Mouse (Mus musculus): ENCODE data around the gene Cyp2c55. TPM values are rescaled to one million over a fixed set of nuclear protein-coding genes. Genes with fewer than 3 reads are reported as not detected.
A peak's percentile ranks its signal among the peaks of the same experiment; 100 is the strongest.

Cyp2c55 gene
- not detected in 2 replicates for polyA plus RNA-seq (2015; fragmentation: Nextera tagmentation; extraction: Ambion mirVana)

DNA sequence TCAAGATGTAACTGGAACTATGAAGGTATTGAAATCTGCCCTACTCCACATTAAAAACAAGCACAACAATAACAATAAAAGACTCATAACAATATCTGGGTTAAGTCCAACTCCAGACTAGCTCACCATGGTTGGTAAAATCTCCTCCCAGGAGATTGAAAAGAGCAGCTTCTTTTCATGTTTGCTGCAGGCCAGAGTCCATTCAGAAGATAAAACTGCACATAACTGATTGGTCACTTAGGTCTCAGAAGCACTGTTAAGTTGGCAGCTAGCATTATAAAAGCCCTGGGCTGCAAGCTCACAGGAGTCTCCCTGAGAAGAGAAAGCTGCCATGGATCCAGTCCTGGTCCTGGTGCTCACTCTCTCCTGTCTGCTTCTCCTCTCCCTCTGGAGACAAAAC lies at the start of gene Cyp2c55:
Gene Cyp2c55, plus strand, starts transcription at position 305 of the 400 bp plus-strand sequence.
- no peaks in the 10 kb centered on the region for H3K4me1 ChIP-seq
- no peak for ATAC-seq (ENCODE audit: low FRiP score, low read depth)
- no peaks in the 10 kb centered on the region for H3K27me3 ChIP-seq
- H3K4me3 ChIP-seq, result no peak within 1 kb of the TSS
- no peaks in the 10 kb centered on the region for H3K36me3 ChIP-seq
- no peak within 1 kb of the TSS for H3K9ac ChIP-seq
- no peak within 1 kb of the TSS for H3K27ac ChIP-seq
- H3K9me3 ChIP-seq, result no peaks in the 10 kb centered on the region
- no peak within 1 kb of the TSS for H3K4me2 ChIP-seq (replicated peaks)

DNA sequence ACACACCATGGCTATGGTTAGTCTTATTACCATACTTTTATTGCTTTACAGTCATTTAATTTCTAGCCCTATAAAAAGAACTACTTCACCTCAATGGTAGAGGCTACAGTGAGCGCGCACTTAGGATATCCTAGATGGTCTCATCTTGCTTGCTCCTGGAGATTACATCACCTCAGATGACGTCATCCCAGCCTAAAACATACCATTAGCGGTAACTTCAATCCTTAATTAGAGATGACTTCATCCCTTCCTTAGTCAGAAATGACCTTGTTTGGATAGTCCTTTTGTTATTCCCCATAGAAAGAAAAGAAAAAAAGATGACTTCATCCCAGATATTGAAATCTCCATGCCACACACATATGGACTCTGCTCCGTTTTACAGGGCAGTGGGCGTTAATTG lies 36.1 kb upstream of the Cyp2c55 start:
- WGBS, result 88% methylated on average over 6 of the region's 6 CpGs
- Histone ChIP-seq H3K4me1 (no peaks in the 10 kb centered on the region), H3K36me3 (peaks cover 40% of the 10 kb centered on the region), H3K9ac (no peak overlapping the region), H3K27ac (no peak overlapping the region), H3K4me3 (no peak overlapping the region), H3K4me2 (replicated peaks) (no peak overlapping the region), H3K27me3 (no peaks in the 10 kb centered on the region), H3K9me3 (no peaks in the 10 kb centered on the region)
- ATAC-seq (ENCODE audit: low FRiP score, low read depth), result no peak

DNA sequence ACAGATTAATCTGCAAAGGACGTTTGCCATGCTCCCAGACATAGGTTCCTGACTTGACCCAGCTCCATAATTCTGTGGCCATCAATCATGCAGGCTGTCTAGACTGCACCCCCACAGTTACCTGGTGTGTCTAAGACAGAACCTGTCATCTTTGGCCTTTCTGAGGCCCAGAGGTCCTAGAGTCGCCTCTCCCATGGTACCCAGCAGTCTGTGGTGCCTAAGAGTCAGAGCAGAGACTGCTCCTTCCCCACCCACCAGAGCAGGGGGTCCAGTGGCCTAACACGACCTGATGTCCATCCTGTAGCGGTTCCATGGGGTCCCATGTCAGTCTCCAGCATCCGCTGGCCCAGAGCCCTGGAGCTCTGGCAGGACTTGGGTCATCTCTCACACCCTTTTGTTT lies 34.2 kb upstream of the Cyp2c55 start:
- no peak for ATAC-seq (ENCODE audit: low FRiP score, low read depth)
- no peak overlapping the region for H3K9ac ChIP-seq
- H3K9me3 ChIP-seq, result no peaks in the 10 kb centered on the region
- H3K4me1 ChIP-seq, result no peaks in the 10 kb centered on the region
- H3K36me3 ChIP-seq, result peaks cover 31% of the 10 kb centered on the region
- H3K27me3 ChIP-seq, result no peaks in the 10 kb centered on the region
- H3K4me2 ChIP-seq (replicated peaks), result no peak overlapping the region
- H3K4me3 ChIP-seq, result no peak overlapping the region
- WGBS, result 77% methylated on average over 5 of the region's 5 CpGs
- no peak overlapping the region for H3K27ac ChIP-seq

DNA sequence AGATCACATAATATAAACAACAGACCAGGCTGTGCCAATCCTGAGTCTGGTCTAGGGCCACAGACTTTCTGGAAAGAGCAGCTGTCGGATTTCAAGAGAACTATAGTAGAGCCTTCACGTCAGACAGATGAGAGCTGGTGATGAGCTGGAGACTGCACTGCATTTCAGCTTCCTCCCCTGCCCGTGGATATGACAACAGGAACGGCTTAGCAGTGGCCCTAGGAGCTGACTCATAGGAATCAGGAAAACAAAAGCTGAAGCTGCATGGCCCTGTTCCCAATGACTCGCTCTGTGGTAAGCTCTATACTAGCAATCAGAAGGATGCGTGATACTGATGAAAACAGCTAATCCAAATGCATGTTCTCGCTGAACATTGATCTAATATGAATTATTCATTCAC lies 33.2 kb upstream of the Cyp2c55 start:
- no peaks in the 10 kb centered on the region for H3K27me3 ChIP-seq
- H3K9me3 ChIP-seq, result no peaks in the 10 kb centered on the region
- H3K4me3 ChIP-seq, result no peak overlapping the region
- H3K27ac ChIP-seq, result no peak overlapping the region
- H3K4me1 ChIP-seq, result no peaks in the 10 kb centered on the region
- H3K36me3 ChIP-seq, result peaks cover 27% of the 10 kb centered on the region
- 0 out of 2 replicates have a peak, but pooled peaks have one; percentile 28 for ATAC-seq (ENCODE audit: low FRiP score, low read depth)
- H3K4me2 ChIP-seq (replicated peaks), result no peak overlapping the region
- no peak overlapping the region for H3K9ac ChIP-seq
- WGBS, result 71% methylated on average over 7 of the region's 7 CpGs

DNA sequence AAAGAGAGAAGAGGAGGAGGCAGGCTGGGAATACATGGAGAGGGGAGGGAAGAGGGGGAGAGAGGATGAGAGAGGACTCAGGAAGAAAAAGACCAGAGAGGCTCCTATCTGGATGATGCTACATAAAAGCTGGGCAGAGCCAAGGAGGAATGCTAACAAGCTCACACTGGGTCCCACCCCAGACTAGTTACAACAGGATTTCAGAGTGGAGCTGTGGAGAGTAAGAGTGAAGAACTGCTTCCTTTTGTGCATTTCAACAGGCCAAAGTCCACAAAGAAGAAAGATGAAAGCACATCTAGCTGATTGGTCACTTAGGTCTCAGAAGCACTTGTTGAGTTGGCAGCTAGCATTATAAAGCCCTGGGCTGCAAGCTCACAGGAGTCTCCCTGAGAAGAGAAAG lies 30.6 kb upstream of the Cyp2c55 start:
- no peak for ATAC-seq (ENCODE audit: low FRiP score, low read depth)
- Histone ChIP-seq H3K4me2 (replicated peaks) (no peak overlapping the region), H3K27me3 (no peaks in the 10 kb centered on the region), H3K9ac (no peak overlapping the region), H3K9me3 (no peaks in the 10 kb centered on the region), H3K36me3 (peaks cover 10% of the 10 kb centered on the region), H3K27ac (no peak overlapping the region), H3K4me3 (no peak overlapping the region), H3K4me1 (no peaks in the 10 kb centered on the region)

DNA sequence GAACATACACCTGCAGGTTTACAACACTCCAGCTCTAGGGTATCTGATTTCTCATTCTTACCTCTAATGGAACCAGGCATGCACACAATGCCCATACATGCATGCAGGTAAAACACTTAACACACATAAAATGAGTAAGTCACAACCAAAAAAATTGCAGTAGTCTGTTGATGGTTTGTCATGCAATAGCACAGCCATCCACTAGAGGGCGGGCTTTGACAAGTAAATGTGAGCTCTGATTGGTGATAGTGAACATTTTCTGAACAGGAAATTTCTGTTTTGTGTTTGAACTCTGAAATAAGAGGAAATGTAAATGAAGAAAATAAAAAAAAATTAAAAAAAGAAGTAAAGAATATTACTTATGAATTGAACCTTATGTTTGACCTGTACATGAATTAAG lies 24.9 kb upstream of the Cyp2c55 start:
- no peak overlapping the region for H3K4me3 ChIP-seq
- no peaks in the 10 kb centered on the region for H3K36me3 ChIP-seq
- no peaks in the 10 kb centered on the region for H3K4me1 ChIP-seq
- no peak overlapping the region for H3K27ac ChIP-seq
- no peak for ATAC-seq (ENCODE audit: low FRiP score, low read depth)
- no peaks in the 10 kb centered on the region for H3K9me3 ChIP-seq
- no peak overlapping the region for H3K4me2 ChIP-seq (replicated peaks)
- 0% methylated on average over 1 of the region's 1 CpGs for WGBS
- H3K27me3 ChIP-seq, result no peaks in the 10 kb centered on the region
- no peak overlapping the region for H3K9ac ChIP-seq

DNA sequence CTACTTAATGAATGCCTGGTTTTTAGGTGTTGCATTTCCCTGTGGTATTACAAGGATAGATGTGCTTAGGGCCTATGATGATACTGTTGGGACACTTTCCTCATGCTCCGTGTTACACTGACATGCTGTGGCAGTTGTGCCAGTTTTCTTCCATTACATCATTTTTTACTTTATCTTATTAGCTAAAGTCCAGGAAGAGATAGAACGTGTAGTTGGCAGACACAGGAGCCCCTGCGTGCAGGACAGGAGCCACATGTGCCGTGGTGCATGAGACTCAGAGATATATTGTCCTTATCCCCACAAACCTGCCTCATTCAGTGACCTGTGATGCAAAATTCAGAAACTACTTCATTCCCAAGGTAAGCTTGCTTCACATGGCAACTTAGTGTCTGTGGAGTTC lies 8.6 kb upstream of the Cyp2c55 start:
- Histone ChIP-seq H3K4me1 (no peaks in the 10 kb centered on the region), H3K9ac (no peak overlapping the region), H3K4me3 (no peak overlapping the region), H3K9me3 (peaks cover 1% of the 10 kb centered on the region; the same call in 1 of the 2 replicates), H3K27me3 (no peaks in the 10 kb centered on the region), H3K27ac (no peak overlapping the region), H3K36me3 (no peaks in the 10 kb centered on the region), H3K4me2 (replicated peaks) (no peak overlapping the region)
- 81% methylated on average over 4 of the region's 4 CpGs for WGBS
- ATAC-seq (ENCODE audit: low FRiP score, low read depth), result no peak

DNA sequence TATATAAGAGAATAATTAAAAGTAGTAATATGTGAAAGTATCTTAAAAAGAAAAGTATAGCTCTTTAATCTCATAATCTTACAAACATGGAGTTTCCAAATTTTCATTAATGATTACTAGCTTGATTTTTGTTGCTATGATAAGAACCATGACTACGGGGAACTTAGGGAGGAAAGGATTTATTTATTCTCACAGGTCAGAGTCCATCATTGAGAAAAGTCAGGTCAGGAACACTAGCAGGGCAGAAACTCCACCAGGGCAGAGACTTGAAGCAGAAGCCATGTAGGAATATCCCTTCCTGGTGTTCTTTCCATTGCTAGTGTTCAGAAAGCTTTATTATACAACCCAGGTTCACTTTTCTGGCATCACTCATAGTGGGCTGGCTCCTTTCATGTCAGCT lies 8.1 kb upstream of the Cyp2c55 start:
- 82% methylated on average over 1 of the region's 1 CpGs for WGBS

DNA sequence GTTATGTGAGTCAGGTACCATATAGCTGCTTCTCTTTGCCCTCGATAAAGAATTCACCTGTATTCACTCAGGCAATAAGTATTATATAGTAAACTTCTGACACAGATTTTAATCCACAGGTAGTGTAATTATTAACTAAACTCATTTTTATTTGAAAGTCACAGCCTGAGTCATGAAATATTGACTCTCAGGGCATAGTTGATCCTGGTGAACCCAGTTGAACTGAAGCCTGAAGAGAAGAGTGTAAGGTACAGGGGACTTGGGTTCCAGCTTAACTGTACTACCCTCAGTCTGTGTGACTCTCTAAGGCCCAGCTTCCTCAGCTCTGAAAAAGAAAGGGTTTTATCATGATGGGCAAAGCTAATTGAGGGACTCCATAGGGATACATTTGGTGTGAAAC lies 1.7 kb upstream of the Cyp2c55 start:
- H3K4me1 ChIP-seq, result no peaks in the 10 kb centered on the region

More for the DNA sequence above, 8.1 kb upstream of the Cyp2c55 start:
- H3K36me3 ChIP-seq, result no peaks in the 10 kb centered on the region
- H3K4me2 ChIP-seq (replicated peaks), result no peak overlapping the region
- H3K4me1 ChIP-seq, result no peaks in the 10 kb centered on the region
- H3K9me3 ChIP-seq, result no peaks in the 10 kb centered on the region
- no peaks in the 10 kb centered on the region for H3K27me3 ChIP-seq
- ATAC-seq (ENCODE audit: low FRiP score, low read depth), result no peak
- no peak overlapping the region for H3K4me3 ChIP-seq
- no peak overlapping the region for H3K9ac ChIP-seq
- no peak overlapping the region for H3K27ac ChIP-seq

DNA sequence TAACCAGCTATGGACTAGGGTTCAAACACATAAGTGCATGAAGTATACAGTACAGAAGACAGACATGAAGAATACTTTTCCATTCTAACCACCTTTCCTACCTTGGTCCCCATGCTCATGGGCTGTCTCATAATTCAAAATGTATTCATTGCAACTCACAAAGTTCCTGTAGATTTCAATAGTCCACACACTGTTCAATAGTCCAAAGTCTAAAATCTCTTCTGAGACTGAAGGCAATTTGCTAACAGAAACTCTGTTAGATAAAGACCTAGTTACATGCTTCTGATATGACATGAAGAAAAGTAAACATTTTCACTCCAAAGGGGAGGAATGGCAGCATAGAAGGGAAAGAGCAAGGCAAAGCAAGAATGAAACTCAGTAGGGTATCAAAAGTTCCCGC lies 51.1 kb downstream of the Cyp2c55 start:
- Histone ChIP-seq H3K4me3 (no peak overlapping the region), H3K27me3 (no peaks in the 10 kb centered on the region), H3K9ac (no peak overlapping the region), H3K4me1 (no peaks in the 10 kb centered on the region), H3K4me2 (replicated peaks) (no peak overlapping the region), H3K9me3 (no peaks in the 10 kb centered on the region; the same call in 1 of the 2 replicates), H3K36me3 (no peaks in the 10 kb centered on the region), H3K27ac (no peak overlapping the region)
- WGBS, result 93% methylated on average over 1 of the region's 1 CpGs
- no peak for ATAC-seq (ENCODE audit: low FRiP score, low read depth)

More for the DNA sequence above, 1.7 kb upstream of the Cyp2c55 start:
- ATAC-seq (ENCODE audit: low FRiP score, low read depth), result no peak
- 94% methylated on average over 1 of the region's 1 CpGs for WGBS
- no peak overlapping the region for H3K27ac ChIP-seq
- H3K4me2 ChIP-seq (replicated peaks), result no peak overlapping the region
- H3K27me3 ChIP-seq, result no peaks in the 10 kb centered on the region
- H3K9ac ChIP-seq, result no peak overlapping the region
- H3K9me3 ChIP-seq, result no peaks in the 10 kb centered on the region
- H3K36me3 ChIP-seq, result no peaks in the 10 kb centered on the region
- H3K4me3 ChIP-seq, result no peak overlapping the region

DNA sequence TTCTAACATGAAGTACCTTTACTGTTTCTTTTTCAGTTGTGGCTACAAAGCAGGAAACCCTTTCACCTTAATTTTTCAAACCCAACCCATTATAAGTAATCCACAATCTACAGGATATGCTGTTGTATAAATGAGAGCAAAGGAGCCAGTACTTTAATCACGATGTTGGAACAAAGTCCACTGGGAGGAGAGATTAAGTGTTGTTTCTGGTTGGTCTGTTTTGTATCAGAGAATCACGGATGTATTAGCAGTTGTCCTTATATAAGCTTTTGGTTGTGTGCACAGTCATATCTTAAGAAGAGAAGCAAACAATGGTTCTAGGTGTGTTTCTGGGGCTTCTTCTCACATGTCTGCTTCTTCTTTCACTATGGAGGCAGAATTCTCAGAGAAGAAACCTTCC lies 53.9 kb downstream of the Cyp2c55 start, which contains the start of gene Cyp2c65:
Gene Cyp2c65, plus strand, starts transcription at position 297 of the 400 bp plus-strand sequence.
- no peaks in the 10 kb centered on the region for H3K36me3 ChIP-seq
- no peaks in the 10 kb centered on the region for H3K9me3 ChIP-seq
- ATAC-seq (ENCODE audit: low FRiP score, low read depth), result no peak
- H3K4me3 ChIP-seq, result no peak within 1 kb of the TSS
- no peaks in the 10 kb centered on the region for H3K4me1 ChIP-seq
- WGBS, result 64% methylated on average over 2 of the region's 2 CpGs
- H3K4me2 ChIP-seq (replicated peaks), result no peak within 1 kb of the TSS
- no peak within 1 kb of the TSS for H3K9ac ChIP-seq
- no peak within 1 kb of the TSS for H3K27ac ChIP-seq
- H3K27me3 ChIP-seq, result no peaks in the 10 kb centered on the region

Measured in limb, embryonic 13.5 days (tissue).